Mouse (Mus musculus) hindbrain, embryonic 10.5 days (tissue): ENCODE results near the gene Ddx23. TPM values are rescaled to one million over a fixed set of nuclear protein-coding genes. Genes with fewer than 3 reads are reported as not detected.

Source experiments
- polyA plus RNA-seq: library from polyadenylated mRNA; unstranded; fragments of >200 nt; fragmentation: Nextera tagmentation; extraction: Ambion mirVana; gene quantifications from 2 replicates; pipeline ENCODE4 v1.2.1, GENCODE M21; 2016

Gene Ddx23
- polyA plus RNA-seq, 1 experiment from 2014 or later = 22.8 TPM

Other genes starting within 250 kb of the Ddx23 start
- not detected in 2 replicates for gene Olfr282, start 231.7 kb downstream of the Ddx23 start, polyA plus RNA-seq
- gene Olfr281, start 210.3 kb downstream of the Ddx23 start, polyA plus RNA-seq = not detected in 2 replicates
- not detected in 2 replicates for gene OR5BS1P, start 193.0 kb downstream of the Ddx23 start, polyA plus RNA-seq
- 0.22 and 0.48 TPM in 2 replicates for gene Lalba, start 180.2 kb downstream of the Ddx23 start, polyA plus RNA-seq
- not detected in 2 replicates for gene Olfr279, start 170.5 kb downstream of the Ddx23 start, polyA plus RNA-seq
- gene Kansl2, start 128.6 kb downstream of the Ddx23 start, polyA plus RNA-seq = 134 and 151 TPM in 2 replicates
- 53.7 and 57.6 TPM in 2 replicates for gene Ccnt1, start 92.0 kb downstream of the Ddx23 start, polyA plus RNA-seq
- not detected in 2 replicates for gene 4930415O20Rik, start 91.9 kb downstream of the Ddx23 start, polyA plus RNA-seq
- 11.6 and 12.0 TPM in 2 replicates for gene Adcy6, start 52.8 kb downstream of the Ddx23 start, polyA plus RNA-seq
- gene Cacnb3, start 32.1 kb downstream of the Ddx23 start, polyA plus RNA-seq = 38.8 and 58.6 TPM in 2 replicates
- 3.7 and 5.8 TPM in 2 replicates for gene Rnd1, start 14.6 kb upstream of the Ddx23 start, polyA plus RNA-seq
- 1.7 and 3.1 TPM in 2 replicates for gene Ccdc65, start 45.3 kb upstream of the Ddx23 start, polyA plus RNA-seq
- gene Fkbp11, start 65.3 kb upstream of the Ddx23 start, polyA plus RNA-seq = 12.9 and 15.9 TPM in 2 replicates
- gene Arf3, start 100.3 kb upstream of the Ddx23 start, polyA plus RNA-seq = 42.6 and 45.1 TPM in 2 replicates
- gene Wnt10b, start 115.3 kb upstream of the Ddx23 start, polyA plus RNA-seq = 0.21 and 0.44 TPM in 2 replicates
- gene Wnt1, start 127.0 kb upstream of the Ddx23 start, polyA plus RNA-seq = 13.7 and 13.8 TPM in 2 replicates
- gene Ddn, start 146.6 kb upstream of the Ddx23 start, polyA plus RNA-seq = 0.21 and 0.56 TPM in 2 replicates
- 88.7 and 89.0 TPM in 2 replicates for gene Prkag1, start 168.6 kb upstream of the Ddx23 start, polyA plus RNA-seq
- gene Kmt2d, start 208.3 kb upstream of the Ddx23 start, polyA plus RNA-seq = 10.2 and 11.2 TPM in 2 replicates
- gene Rhebl1, start 231.6 kb upstream of the Ddx23 start, polyA plus RNA-seq = 21.0 and 25.7 TPM in 2 replicates
- gene Dhh, start 235.6 kb upstream of the Ddx23 start, polyA plus RNA-seq = 0.42 and 0.46 TPM in 2 replicates